15 mouse cellular contexts compared by ENCODE assay signal in the genomic region with DNA sequence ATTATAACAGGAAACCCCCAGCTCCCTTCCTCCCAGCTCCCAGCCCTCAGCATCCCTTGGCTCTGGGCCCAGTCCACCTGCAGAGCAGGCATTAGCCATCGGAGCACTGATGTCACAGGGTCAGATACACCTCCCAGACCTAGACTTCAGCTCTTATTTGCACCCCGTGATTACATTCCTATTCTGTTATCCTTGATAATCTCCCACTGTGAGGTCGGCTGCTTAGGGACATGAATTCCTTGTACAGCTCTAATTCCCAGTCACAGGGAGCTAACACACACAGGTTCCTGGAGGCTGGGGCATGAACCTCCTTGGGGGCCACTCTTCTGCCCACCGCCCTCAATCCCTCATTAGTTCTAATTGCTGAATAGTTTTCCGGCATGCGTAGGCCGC. TPM values are rescaled to one million over a fixed set of nuclear protein-coding genes. Genes with fewer than 3 reads are reported as not detected.
A peak's percentile ranks its signal among the peaks of the same experiment; 100 is the strongest.
DNase-seq lines count a peak whose midpoint lies in the region; ATAC-seq and TF ChIP-seq lines count a peak whose summit lies in the region.
"Had no signal": no experiment of that assay in that cellular context is flagged by ENCODE, and none has a peak within 500 bp of the region (broad histone marks: within the 10 kb centered on the region; RNA-seq: fewer than 3 reads in every experiment).

No protein-coding gene starts in this region.

- POLR2A ChIA-PET in Patski (lab: Charles Lee), result interaction anchor here (0.7 to 4.3 kb wide), 9 partner anchors 8 to 31 kb away, joined by 3 to 28 read pairs (median 4); a partner anchor contains a TSS

- in situ Hi-C loops in Patski (cut with MboI; ENCODE audit: low pct_unique_long_range_greater_than_20kb), result no loop called here

- peak; percentile 24 for DNase-seq in kidney, adult 11 months
- DNase-seq in kidney, adult 9 months, result no peak
- peak; percentile 93 for DNase-seq in Patski (ENCODE audit: low read depth, low spot score)
- peak; percentile 22 for DNase-seq in embryo, embryonic 11 days
- DNase-seq in kidney, postnatal 36 days, result peak; percentile 36 to 55
- no peak for DNase-seq in spleen, postnatal 36 days (ENCODE audit: low spot score in 2 of 2)
- no peak for DNase-seq in gastrocnemius, postnatal 25 days
- DNase-seq: cerebellum, adult 8-10 months; gastrocnemius, adult 2 months; liver, postnatal 0 days had no signal

- CTCF ChIA-PET in Patski (lab: Charles Lee), result interaction anchor here (1.0 to 2.1 kb wide), 7 partner anchors 12 to 38 kb away, joined by 3 to 7 read pairs (median 4); no protein-coding TSS in a partner anchor

- no peaks in the 10 kb centered on the region for H3K27me3 ChIP-seq in Patski

- TF ChIP-seq CTCF in Patski (IDR thresholded peaks at IDR 0.05), result no peak

- peak; percentile 61 for ATAC-seq in Patski
- ATAC-seq: CD4-positive, CD25-positive, alpha-beta regulatory T cell, adult 4 months; hindbrain, embryonic 16.5 days; liver, postnatal 0 days had no signal

RNA-seq across cellular contexts. Expression of a gene that starts 12.9 kb away (rescaled TPM):
- polyA plus RNA-seq in Patski (2021), result 3,389 TPM
- total RNA-seq in gastrocnemius, postnatal 25 days (2021), result 100 to 1,000 TPM; 317 to 434 TPM

RNA-seq across cellular contexts. Expression of a gene that starts 18.3 kb away (rescaled TPM):
- 1,155 TPM for polyA plus RNA-seq in Patski (2021)
- total RNA-seq in gastrocnemius, postnatal 25 days (2021), result 1 to 10 TPM; 4.0 to 5.6 TPM
- total RNA-seq: megakaryocyte-erythroid progenitor cell, adult 5-6 weeks had no signal
- polyA plus RNA-seq: CD4-positive, CD25-positive, alpha-beta regulatory T cell, adult 4 months; heart, embryonic 14.5 days; liver, postnatal 0 days had no signal

RNA-seq across cellular contexts. Expression of a gene that starts 27.2 kb away (rescaled TPM):
- polyA plus RNA-seq in Patski (2021), result 325 TPM
- 1 to 10 TPM; 3.3 to 4.2 TPM for total RNA-seq in gastrocnemius, postnatal 25 days (2021)
- total RNA-seq: megakaryocyte-erythroid progenitor cell, adult 5-6 weeks had no signal

RNA-seq across cellular contexts. Expression of a gene that starts 33.9 kb away (rescaled TPM):
- 11.5 TPM for polyA plus RNA-seq in Patski (2021)
- not detected for total RNA-seq in gastrocnemius, postnatal 25 days (2021)
- total RNA-seq: gastrocnemius, adult 2 months; megakaryocyte-erythroid progenitor cell, adult 5-6 weeks had no signal
- polyA plus RNA-seq: CD4-positive, CD25-positive, alpha-beta regulatory T cell, adult 4 months; heart, embryonic 14.5 days; hindbrain, embryonic 16.5 days; limb, embryonic 11.5 days; liver, postnatal 0 days had no signal

RNA-seq across cellular contexts. Expression of a gene that starts 40.9 kb away (rescaled TPM):
- polyA plus RNA-seq in Patski (2021), result 1.5 TPM
- total RNA-seq in gastrocnemius, postnatal 25 days (2021), result over 10,000 TPM; 16,193 to 17,938 TPM
- polyA plus RNA-seq: CD4-positive, CD25-positive, alpha-beta regulatory T cell, adult 4 months had no signal

Comparison
In these comparisons a context has a peak if more than half of its experiments do, and no peak if none do; other contexts are left out.
1. DNase-seq: peak in kidney, adult 11 months (single experiment), Patski (single experiment), embryo, embryonic 11 days (single experiment) and kidney, postnatal 36 days (2 of 2); none in kidney, adult 9 months (single experiment), spleen, postnatal 36 days (0 of 2) and gastrocnemius, postnatal 25 days (single experiment).